Mouse (Mus musculus) heart, embryonic 10.5 days (tissue): Measurements from ENCODE around the gene 1810049J17Rik. TPM values are rescaled to one million over a fixed set of nuclear protein-coding genes. Genes with fewer than 3 reads are reported as not detected.

Experiments
- DNase-seq: peaks from one replicate; pipeline ENCODE4 v3.0.0-alpha.2; 2017; ENCODE audit warnings: low spot score
- H3K27ac ChIP-seq: fragments of 300-500 bp; sonication (generic); 2 replicates; pipeline ENCODE4 v1.5.1; 2016; ENCODE audit warnings: mild to moderate bottlenecking
- H3K27me3 ChIP-seq: fragments of 300-500 bp; sonication (generic); 2 replicates; pipeline ENCODE4 v1.6.1; 2016; ENCODE audit warnings: mild to moderate bottlenecking; ENCODE audit not compliant: poor library complexity, insufficient read depth, severe bottlenecking
- H3K36me3 ChIP-seq: fragments of 300-500 bp; sonication (generic); 2 replicates; pipeline ENCODE4 v1.6.1; 2016; ENCODE audit warnings: mild to moderate bottlenecking, moderate library complexity
- H3K4me1 ChIP-seq: fragments of 300-500 bp; sonication (generic); 2 replicates; pipeline ENCODE4 v1.6.1; 2016; ENCODE audit warnings: mild to moderate bottlenecking
- H3K4me3 ChIP-seq: fragments of 300-500 bp; sonication (generic); 2 replicates; pipeline ENCODE4 v1.5.1; 2016; ENCODE audit warnings: mild to moderate bottlenecking, moderate library complexity
- H3K9me3 ChIP-seq: fragments of 300-500 bp; sonication (generic); 2 replicates; pipeline ENCODE4 v1.6.1; 2016; ENCODE audit warnings: mild to moderate bottlenecking, moderate library complexity
- WGBS: fragments of 180-500 bp; shearing (Covaris S2); methylation state at CpG from one replicate; pipeline ENCODE4 v1.1.7; 2016; 5-methylcytosine and 5-hydroxymethylcytosine counted together
- polyA plus RNA-seq: library from polyadenylated mRNA; unstranded; fragments of >200 nt; fragmentation: Nextera tagmentation; extraction: Ambion mirVana; gene quantifications from 2 replicates; pipeline ENCODE4 v1.2.1, GENCODE M21; 2016

The 1810049J17Rik gene
- polyA plus RNA-seq, 1 experiment from 2014 or later, result not detected

DNA sequence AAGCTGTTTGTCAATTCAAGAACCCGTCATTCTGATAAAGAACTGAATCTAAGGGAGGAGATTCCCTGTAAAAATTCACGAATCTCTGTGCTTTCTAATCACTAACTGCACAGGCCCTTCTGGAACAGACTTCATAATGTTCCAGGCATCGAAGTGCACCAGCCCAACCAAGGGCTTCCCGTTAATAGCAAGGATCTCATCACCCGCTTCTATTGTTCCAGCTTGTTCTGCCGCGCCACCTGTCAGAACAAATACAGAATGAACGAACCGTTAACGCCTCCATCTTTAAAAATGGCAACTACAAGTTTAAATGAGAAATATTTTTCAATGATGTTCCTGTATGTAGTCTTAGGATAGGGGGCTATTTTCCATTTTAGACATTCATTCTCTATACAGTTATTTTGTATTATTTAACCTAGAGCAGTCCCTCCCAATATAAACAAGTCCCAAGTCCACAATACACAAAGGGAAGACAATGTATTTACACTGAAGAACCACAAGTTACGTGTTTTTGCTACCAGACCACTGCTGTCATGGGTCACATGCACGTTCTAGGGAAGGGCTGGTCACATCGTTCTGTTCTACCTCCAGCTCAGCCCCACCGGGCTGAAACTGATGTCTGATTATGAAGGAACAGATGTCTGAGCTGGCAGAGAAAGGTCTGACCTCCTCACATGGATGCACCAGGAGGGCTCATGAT, 40.5 kb upstream of the 1810049J17Rik start:
- Histone ChIP-seq H3K9me3 (no peaks in the 10 kb centered on the region), H3K36me3 (peaks cover 14% of the 10 kb centered on the region), H3K4me3 (no peak overlapping the region), H3K27me3 (no peaks in the 10 kb centered on the region), H3K4me1 (peaks cover 14% of the 10 kb centered on the region), H3K27ac (no peak overlapping the region)
- no peak for DNase-seq
- 90% methylated on average over 14 of the region's 14 CpGs for WGBS

DNA sequence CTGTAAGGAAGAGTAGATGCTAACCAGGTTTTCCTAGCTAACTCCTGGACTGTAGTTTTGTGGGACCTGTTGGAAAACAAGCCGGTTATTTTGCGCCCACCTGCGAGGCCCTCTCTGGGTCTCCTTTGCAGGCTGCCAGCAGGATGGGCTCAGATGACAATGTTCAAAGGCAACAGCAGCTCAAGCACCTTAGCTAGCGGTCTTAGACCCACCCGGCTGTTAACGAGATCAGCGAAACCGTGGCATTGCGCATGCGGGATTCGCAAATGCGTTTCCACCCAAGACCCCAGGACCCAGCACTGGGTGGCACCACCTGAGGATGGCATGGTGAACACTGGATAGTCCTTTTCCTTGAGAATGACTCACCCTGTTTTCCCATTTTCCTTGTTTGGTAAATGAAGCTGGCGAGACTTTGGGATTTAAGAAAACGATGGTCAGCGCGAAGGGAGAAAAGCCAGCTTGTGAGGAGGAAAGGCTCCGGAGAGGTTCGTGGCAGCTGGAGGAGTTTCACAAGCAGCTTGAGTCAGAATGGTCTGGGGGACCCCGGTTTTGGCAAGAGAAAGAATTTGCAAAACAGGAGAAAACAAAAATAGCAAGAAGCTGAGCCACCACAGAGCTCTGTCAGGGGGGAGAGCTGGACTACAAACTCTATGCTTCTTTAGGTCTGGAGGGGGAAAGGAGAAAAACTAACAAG, 39.0 kb upstream of the 1810049J17Rik start:
- Histone ChIP-seq H3K27me3 (no peaks in the 10 kb centered on the region), H3K9me3 (no peaks in the 10 kb centered on the region), H3K27ac (no peak overlapping the region), H3K36me3 (peaks cover 23% of the 10 kb centered on the region), H3K4me1 (peaks cover 4% of the 10 kb centered on the region), H3K4me3 (no peak overlapping the region)
- 69% methylated on average over 19 of the region's 19 CpGs for WGBS
- no peak for DNase-seq

DNA sequence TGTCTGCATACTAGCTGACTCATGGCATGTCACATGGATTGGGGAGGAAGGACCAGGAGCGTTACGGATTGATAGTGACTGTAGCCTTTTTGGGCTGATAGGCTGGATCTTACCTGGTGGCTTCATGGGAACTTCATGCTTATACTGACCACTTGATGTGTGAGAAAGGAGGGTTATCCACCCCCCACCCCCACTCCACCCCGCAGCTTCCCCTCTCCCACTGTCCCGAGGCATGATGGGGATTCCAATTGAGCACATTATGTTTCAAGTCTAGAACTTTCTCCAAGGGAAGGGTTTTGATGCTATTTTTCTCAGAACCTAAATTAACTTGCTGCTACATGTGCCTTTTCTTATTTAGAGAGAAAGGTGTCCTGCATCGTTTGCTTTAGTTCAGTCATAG, 36.7 kb upstream of the 1810049J17Rik start:
- no peaks in the 10 kb centered on the region for H3K4me1 ChIP-seq
- WGBS, result 95% methylated on average over 5 of the region's 5 CpGs
- no peaks in the 10 kb centered on the region for H3K9me3 ChIP-seq
- H3K27me3 ChIP-seq, result no peaks in the 10 kb centered on the region
- no peak for DNase-seq
- no peak overlapping the region for H3K4me3 ChIP-seq
- H3K36me3 ChIP-seq, result peaks cover 38% of the 10 kb centered on the region
- no peak overlapping the region for H3K27ac ChIP-seq

DNA sequence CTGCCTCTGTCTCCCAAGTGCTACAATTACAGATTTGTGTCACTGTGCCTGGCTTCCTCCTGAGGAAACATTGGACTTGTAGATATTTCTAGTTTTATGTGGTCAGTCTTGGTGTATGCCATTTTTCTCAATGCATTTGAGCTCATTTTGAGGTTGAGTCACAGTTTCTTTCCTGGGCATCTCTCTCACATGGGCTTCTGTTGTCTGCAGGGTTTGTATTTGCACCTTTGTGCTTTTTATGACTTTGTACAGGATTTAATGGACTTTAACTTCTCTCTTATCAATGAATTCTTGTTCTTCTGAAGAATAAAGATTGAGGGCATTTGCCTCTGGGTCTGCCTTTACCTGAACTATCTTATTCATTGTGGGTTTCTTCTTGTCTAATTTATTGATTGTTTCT, 35.8 kb upstream of the 1810049J17Rik start:
- Histone ChIP-seq H3K27ac (no peak overlapping the region), H3K36me3 (peaks cover 47% of the 10 kb centered on the region)
- DNase-seq, result no peak

DNA sequence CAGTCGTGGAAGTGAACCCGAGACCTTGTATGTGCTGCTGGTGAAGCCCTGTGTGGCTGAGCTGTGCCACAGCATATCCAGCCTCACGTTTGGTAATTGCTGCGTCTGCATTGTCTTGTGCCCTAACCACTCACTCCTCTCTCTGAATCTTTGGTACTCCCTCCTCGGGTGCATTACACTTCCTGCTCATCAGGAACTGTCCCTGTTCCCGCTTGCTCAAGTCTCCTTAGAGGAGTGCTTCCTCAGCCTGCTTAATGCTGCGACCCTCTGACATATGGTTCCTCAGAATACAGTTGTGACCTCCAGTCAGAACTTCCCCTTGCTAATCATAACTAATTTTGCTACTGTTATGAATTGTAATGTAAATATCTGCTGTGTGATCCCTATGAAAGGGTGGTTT, 34.2 kb upstream of the 1810049J17Rik start:
- 83% methylated on average over 7 of the region's 7 CpGs for WGBS
- H3K27me3 ChIP-seq, result no peaks in the 10 kb centered on the region
- no peak overlapping the region for H3K4me3 ChIP-seq
- H3K27ac ChIP-seq, result no peak overlapping the region
- H3K9me3 ChIP-seq, result no peaks in the 10 kb centered on the region
- no peak for DNase-seq
- peaks cover 59% of the 10 kb centered on the region for H3K36me3 ChIP-seq
- no peaks in the 10 kb centered on the region for H3K4me1 ChIP-seq

More for the DNA sequence above, 35.8 kb upstream of the 1810049J17Rik start:
- Histone ChIP-seq H3K27me3 (no peaks in the 10 kb centered on the region), H3K4me1 (no peaks in the 10 kb centered on the region), H3K9me3 (no peaks in the 10 kb centered on the region), H3K4me3 (no peak overlapping the region)

DNA sequence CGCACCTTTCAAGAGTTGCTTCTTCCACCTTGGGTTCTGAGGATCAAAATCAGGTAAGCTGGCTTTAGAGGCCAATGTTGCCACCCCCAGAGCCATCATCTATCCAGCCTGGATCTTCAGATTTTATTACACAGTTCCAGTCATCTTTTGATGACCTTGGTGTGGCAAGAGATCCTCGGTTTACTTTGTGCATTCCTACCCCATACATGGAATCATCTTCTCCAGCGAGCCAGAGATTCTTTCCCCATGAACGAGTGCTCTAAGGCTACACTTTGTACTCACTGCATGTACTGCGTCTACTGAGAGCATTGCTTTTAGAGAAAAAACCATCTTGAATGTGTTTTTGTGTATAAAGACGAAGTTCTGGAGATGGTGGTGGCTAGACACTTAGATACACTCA, 33.6 kb upstream of the 1810049J17Rik start:
- no peak overlapping the region for H3K27ac ChIP-seq
- no peaks in the 10 kb centered on the region for H3K4me1 ChIP-seq
- H3K27me3 ChIP-seq, result no peaks in the 10 kb centered on the region
- H3K9me3 ChIP-seq, result no peaks in the 10 kb centered on the region
- 90% methylated on average over 6 of the region's 6 CpGs for WGBS
- DNase-seq, result no peak
- peaks cover 59% of the 10 kb centered on the region for H3K36me3 ChIP-seq
- H3K4me3 ChIP-seq, result no peak overlapping the region

DNA sequence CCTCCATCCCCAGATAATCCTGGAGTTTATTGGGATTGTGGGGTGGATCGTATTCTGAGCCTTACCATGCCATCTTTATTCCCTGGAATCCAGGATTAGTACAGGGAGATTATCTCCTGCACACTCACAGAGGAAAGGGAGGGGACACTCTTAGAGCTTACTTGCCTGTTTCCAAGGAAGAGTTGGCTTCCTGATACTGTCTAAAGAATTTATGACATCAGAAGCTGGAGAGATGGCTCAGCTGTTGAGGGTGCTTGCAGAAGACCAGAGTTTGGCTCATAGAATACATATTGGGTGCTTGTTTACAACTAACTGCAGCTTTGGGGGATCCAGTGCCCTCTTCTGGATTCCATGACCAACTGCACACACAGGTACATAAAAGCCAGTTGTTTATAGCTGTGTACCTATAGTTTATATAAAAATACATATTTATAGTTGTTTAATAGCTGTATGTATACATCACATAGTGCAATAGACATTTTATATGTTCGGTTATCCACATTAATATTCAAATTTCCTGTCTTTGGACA, 32.6 kb upstream of the 1810049J17Rik start:
- Histone ChIP-seq H3K27ac (no peak overlapping the region), H3K36me3 (peaks cover 68% of the 10 kb centered on the region), H3K4me3 (no peak overlapping the region), H3K9me3 (no peaks in the 10 kb centered on the region), H3K4me1 (no peaks in the 10 kb centered on the region), H3K27me3 (no peaks in the 10 kb centered on the region)
- WGBS, result 90% methylated on average over 2 of the region's 2 CpGs
- DNase-seq, result no peak

DNA sequence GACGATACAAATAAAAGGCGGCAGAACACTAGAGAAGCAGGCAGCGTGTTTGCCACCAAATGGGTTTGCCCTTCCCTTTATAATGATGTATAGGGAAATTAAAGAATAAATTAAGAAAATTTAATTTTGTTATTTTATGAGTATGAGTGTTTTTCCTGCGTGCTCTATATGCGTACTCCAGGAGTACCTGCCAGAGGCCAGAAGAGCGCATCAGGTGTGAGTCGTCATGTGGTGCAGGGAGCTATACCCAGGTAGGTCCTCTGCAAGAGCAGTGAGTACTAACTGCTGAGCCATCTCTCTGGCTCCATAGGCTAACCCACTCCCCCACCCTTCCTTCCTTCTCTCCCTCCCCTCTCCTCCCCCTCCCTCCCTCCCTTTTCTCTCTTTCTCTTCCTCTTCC, 29.8 kb upstream of the 1810049J17Rik start:
- 93% methylated on average over 7 of the region's 7 CpGs for WGBS
- H3K27ac ChIP-seq, result no peak overlapping the region
- H3K4me3 ChIP-seq, result no peak overlapping the region
- H3K9me3 ChIP-seq, result no peaks in the 10 kb centered on the region
- H3K27me3 ChIP-seq, result no peaks in the 10 kb centered on the region
- H3K4me1 ChIP-seq, result no peaks in the 10 kb centered on the region
- no peak for DNase-seq
- peaks cover 71% of the 10 kb centered on the region for H3K36me3 ChIP-seq

DNA sequence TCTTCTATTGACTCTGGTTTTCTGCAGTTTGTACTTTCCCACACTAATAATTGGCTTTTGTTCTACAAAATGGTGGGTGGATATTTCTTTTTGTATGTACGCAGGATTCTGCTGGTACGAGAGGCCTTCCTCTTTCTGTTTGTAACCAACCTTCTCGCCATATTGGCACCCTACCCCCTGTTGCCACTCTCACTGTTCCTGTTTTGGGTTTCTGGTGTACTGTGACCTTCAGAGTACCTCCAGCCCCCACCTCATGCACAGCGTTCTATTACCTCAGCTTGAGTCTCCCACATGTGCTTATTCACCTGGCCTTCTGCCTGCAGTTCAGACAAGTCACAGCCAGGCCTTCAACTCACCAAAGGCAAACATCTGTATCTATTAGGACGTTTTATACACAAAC, 28.1 kb upstream of the 1810049J17Rik start:
- no peaks in the 10 kb centered on the region for H3K27me3 ChIP-seq
- no peaks in the 10 kb centered on the region for H3K9me3 ChIP-seq
- no peak for DNase-seq
- H3K4me3 ChIP-seq, result no peak overlapping the region
- no peak overlapping the region for H3K27ac ChIP-seq
- H3K36me3 ChIP-seq, result peaks cover 71% of the 10 kb centered on the region
- no peaks in the 10 kb centered on the region for H3K4me1 ChIP-seq
- 88% methylated on average over 5 of the region's 5 CpGs for WGBS

DNA sequence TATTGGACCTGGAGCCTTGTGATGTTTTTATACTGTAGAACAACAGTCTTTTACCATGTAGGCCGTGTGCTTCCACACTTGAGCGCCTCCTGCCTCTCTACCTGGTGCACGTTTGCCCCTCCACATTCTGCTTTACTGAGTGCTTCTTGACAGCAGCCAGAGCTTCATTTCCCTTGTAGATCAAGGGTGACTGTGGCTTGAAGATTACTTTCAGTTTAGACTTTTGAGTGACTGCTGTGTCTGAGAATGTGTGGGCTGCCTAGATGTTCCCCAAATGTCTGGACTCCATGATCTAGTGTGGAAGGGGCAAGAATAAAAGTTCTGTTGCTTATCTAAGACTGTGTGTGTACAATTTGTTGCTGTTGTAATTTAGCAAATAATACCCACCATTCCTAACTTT, 27.3 kb upstream of the 1810049J17Rik start:
- WGBS, result 70% methylated on average over 3 of the region's 3 CpGs

DNA sequence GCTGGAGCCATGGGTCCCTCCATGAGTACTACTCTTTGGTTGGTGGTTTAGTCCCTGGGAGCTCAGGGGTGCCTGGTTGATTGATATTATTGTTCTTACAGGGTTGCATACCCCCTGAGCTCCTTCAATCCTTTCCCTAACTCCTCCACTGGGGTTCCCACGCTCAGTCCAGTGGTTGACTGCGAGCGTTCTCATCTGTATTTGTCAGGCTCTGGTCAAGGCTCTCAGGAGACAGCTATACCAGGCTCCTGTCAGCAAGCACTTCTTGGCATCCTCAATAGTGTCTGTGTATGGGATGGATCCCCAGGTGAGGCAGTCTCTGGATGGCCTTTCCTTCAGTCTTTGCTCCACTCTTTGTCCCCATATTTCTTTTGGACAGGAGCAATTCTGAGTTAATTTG, 25.2 kb upstream of the 1810049J17Rik start:
- no peaks in the 10 kb centered on the region for H3K4me1 ChIP-seq
- WGBS, result 95% methylated on average over 3 of the region's 3 CpGs
- no peaks in the 10 kb centered on the region for H3K9me3 ChIP-seq
- H3K36me3 ChIP-seq, result peaks cover 73% of the 10 kb centered on the region
- no peaks in the 10 kb centered on the region for H3K27me3 ChIP-seq
- H3K4me3 ChIP-seq, result no peak overlapping the region
- no peak for DNase-seq
- no peak overlapping the region for H3K27ac ChIP-seq

More for the DNA sequence above, 27.3 kb upstream of the 1810049J17Rik start:
- DNase-seq, result no peak
- H3K27me3 ChIP-seq, result no peaks in the 10 kb centered on the region
- H3K4me3 ChIP-seq, result no peak overlapping the region
- no peaks in the 10 kb centered on the region for H3K4me1 ChIP-seq
- H3K9me3 ChIP-seq, result no peaks in the 10 kb centered on the region
- no peak overlapping the region for H3K27ac ChIP-seq
- H3K36me3 ChIP-seq, result peaks cover 72% of the 10 kb centered on the region

DNA sequence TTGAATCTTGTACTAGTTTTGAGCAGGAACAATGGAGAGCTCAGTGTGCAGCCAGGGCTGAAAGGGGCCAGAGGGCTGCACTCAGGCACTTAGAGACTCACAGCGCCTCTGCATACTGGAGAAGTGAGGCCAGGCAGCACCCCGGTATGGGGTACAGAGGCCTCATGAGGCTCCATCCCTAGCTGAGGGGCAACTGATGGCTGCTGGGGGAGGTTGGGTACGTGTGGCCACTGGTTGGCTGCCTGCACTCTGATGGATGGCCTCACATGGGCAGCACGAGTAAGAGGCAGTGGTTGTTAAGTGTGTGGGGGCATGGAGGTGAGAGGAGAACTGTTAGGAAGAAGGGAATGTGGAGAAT, 19.7 kb upstream of the 1810049J17Rik start:
- peaks cover 45% of the 10 kb centered on the region for H3K36me3 ChIP-seq
- no peak for DNase-seq

More for the DNA sequence above, 19.7 kb upstream of the 1810049J17Rik start:
- Histone ChIP-seq H3K4me3 (0 out of 2 replicates have a peak overlapping the region, but pooled peaks have one; percentile 18), H3K27ac (peak overlapping the region; percentile 52; the same call in 1 of the 2 replicates), H3K27me3 (no peaks in the 10 kb centered on the region), H3K4me1 (peaks cover 12% of the 10 kb centered on the region), H3K9me3 (no peaks in the 10 kb centered on the region)
- 62% methylated on average over 4 of the region's 4 CpGs for WGBS
